Mouse (Mus musculus) bone marrow, adult 2 months (tissue): Measurements from ENCODE around the gene Zfyve26. TPM values are rescaled to one million over a fixed set of nuclear protein-coding genes. Genes with fewer than 3 reads are reported as not detected.

Experiments used
- H3K27ac ChIP-seq: fragments of 200-500 bp; 2 replicates; pipeline ENCODE4 v1.5.1; 2012; ENCODE audit warnings: low read depth, mild to moderate bottlenecking, control low read depth, inconsistent platforms, low read length; ENCODE audit not compliant: control insufficient read depth, poor library complexity, insufficient read depth
- H3K4me1 ChIP-seq: fragments of 200-500 bp; 2 replicates; pipeline ENCODE4 v1.6.1; 2011; ENCODE audit warnings: low read length; ENCODE audit not compliant: control insufficient read depth, insufficient read depth
- H3K4me3 ChIP-seq: fragments of 200-500 bp; replicated peaks from 2 replicates; pipeline ENCODE3; 2011; ENCODE audit warnings: mild to moderate bottlenecking, low read depth, low read length, control low read depth; ENCODE audit not compliant: control insufficient read depth
- CTCF ChIP-seq: fragments of 200-500 bp; IDR thresholded peaks from 2 replicates; pipeline ENCODE4 v1.5.1; 2011; ENCODE audit warnings: low read length, control low read depth; ENCODE audit not compliant: control insufficient read depth, insufficient read depth
- POLR2A ChIP-seq: fragments of 200-500 bp; IDR thresholded peaks from 2 replicates; pipeline ENCODE4 v1.6.1; 2011; ENCODE audit warnings: low read depth, mild to moderate bottlenecking, control low read depth, low read length, borderline replicate concordance; ENCODE audit not compliant: control insufficient read depth
- WGBS: fragments of 180-500 bp; shearing (Covaris S2); methylation state at CpG from one replicate; pipeline ENCODE4 v1.1.7; 2018; 5-methylcytosine and 5-hydroxymethylcytosine counted together
- polyA plus RNA-seq: library from polyadenylated mRNA; stranded (reverse); fragments of >200 nt; gene quantifications from 2 replicates; pipeline ENCODE4 v1.2.4, GENCODE M21; 2011; ENCODE audit warnings: low replicate concordance; ENCODE audit not compliant: missing spikeins, insufficient read depth, insufficient read length

Zfyve26 gene
- polyA plus RNA-seq, 1 experiment = 33.5 TPM

- peaks cover 2% of the 10 kb centered on the region; the same call in 1 of the 2 replicates for H3K4me1 ChIP-seq
- peak within 1 kb of the TSS; percentile 100 for H3K4me3 ChIP-seq
- peak within 1 kb of the TSS; percentile 84 for H3K27ac ChIP-seq
- under 1% methylated on average over 21 of the region's 21 CpGs for WGBS
- no peak for TF ChIP-seq CTCF
These were observed 1.0 kb upstream of the Zfyve26 start, which contains the start of gene Rad51b for GRCm38 (mm10) chr12:79297121-79297576. Rad51b (plus strand) TSS chr12:79297282.

GRCm38 (mm10) chr12:79292874-79293273 is 3.2 kb downstream of the Zfyve26 start:
- no peak for TF ChIP-seq POLR2A
- TF ChIP-seq CTCF = no peak
- peaks cover 2% of the 10 kb centered on the region; the same call in 1 of the 2 replicates for H3K4me1 ChIP-seq
- 74% methylated on average over 6 of the region's 6 CpGs for WGBS
- H3K27ac ChIP-seq = no peak overlapping the region
- no peak overlapping the region for H3K4me3 ChIP-seq

GRCm38 (mm10) chr12:79282595-79282994 is 13.5 kb downstream of the Zfyve26 start:
- TF ChIP-seq CTCF (no peak), POLR2A (no peak)
- H3K27ac ChIP-seq = no peak overlapping the region
- WGBS = 87% methylated on average over 8 of the region's 8 CpGs
- H3K4me3 ChIP-seq = no peak overlapping the region
- H3K4me1 ChIP-seq = no peaks in the 10 kb centered on the region

- H3K4me3 ChIP-seq = no peak overlapping the region
- no peak for TF ChIP-seq CTCF
- no peak for TF ChIP-seq POLR2A
- WGBS = 92% methylated on average over 13 of the region's 13 CpGs
- no peaks in the 10 kb centered on the region for H3K4me1 ChIP-seq
- H3K27ac ChIP-seq = no peak overlapping the region
These were observed 16.5 kb downstream of the Zfyve26 start for GRCm38 (mm10) chr12:79279513-79280115.

GRCm38 (mm10) chr12:79272604-79273003 is 23.5 kb downstream of the Zfyve26 start:
- no peak for TF ChIP-seq POLR2A
- TF ChIP-seq CTCF = no peak
- WGBS = 91% methylated on average over 4 of the region's 4 CpGs
- Histone ChIP-seq H3K4me1 (no peaks in the 10 kb centered on the region), H3K27ac (no peak overlapping the region), H3K4me3 (no peak overlapping the region)

- Histone ChIP-seq H3K4me3 (no peak overlapping the region), H3K4me1 (no peaks in the 10 kb centered on the region; the same call in 1 of the 2 replicates), H3K27ac (no peak overlapping the region)
- TF ChIP-seq CTCF (peak; percentile 44), POLR2A (no peak)
- WGBS = 59% methylated on average over 5 of the region's 5 CpGs
These were observed 35.1 kb downstream of the Zfyve26 start for GRCm38 (mm10) chr12:79261035-79261434.

- Histone ChIP-seq H3K4me3 (no peak overlapping the region), H3K27ac (no peak overlapping the region), H3K4me1 (no peaks in the 10 kb centered on the region; the same call in 1 of the 2 replicates)
- TF ChIP-seq POLR2A (no peak), CTCF (no peak)
- WGBS = 91% methylated on average over 2 of the region's 2 CpGs
These were observed 36.0 kb downstream of the Zfyve26 start for GRCm38 (mm10) chr12:79260154-79260553.

- H3K27ac ChIP-seq = peak overlapping the region; percentile 50
- H3K4me1 ChIP-seq = no peaks in the 10 kb centered on the region; the same call in none of the 2 replicates
- no peak for TF ChIP-seq CTCF
- TF ChIP-seq POLR2A = no peak
- no peak overlapping the region for H3K4me3 ChIP-seq
- WGBS = 80% methylated on average over 10 of the region's 10 CpGs
These were observed 41.1 kb downstream of the Zfyve26 start for GRCm38 (mm10) chr12:79254975-79255374.
